Mouse (Mus musculus): ENCODE measurements at regions not wholly inside any gene's neighbourhood (a gene's known extent, or its start where the extent isn't known, plus 50 kb on each side); places are given as distances from the start of the nearest gene placed in this dataset.
"Not testable (repeated sequence)": the region's sequence is repeated elsewhere in the genome, so short reads cannot be mapped to it uniquely, and the experiment has no call there.

DNA sequence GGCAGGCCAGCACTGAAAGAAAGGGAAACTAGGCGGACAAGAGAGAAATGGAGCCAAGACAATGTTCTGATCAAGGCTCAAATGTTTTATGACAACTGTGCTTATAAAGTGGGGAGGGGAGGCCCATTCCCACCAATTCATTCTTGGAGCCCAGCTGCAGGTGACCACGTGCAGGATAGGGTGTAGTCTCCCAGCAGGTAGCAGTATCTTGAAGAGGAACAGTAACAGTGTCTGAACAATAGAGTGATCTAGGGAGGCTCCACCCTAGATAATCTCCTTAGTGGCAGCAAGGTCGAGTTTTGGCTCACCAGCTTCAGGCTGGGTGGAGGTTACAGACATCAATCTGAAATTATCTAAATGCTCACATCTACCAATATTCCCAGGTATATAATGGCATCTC is 160.7 kb upstream of the Gap43 start:
- H3K36me3 ChIP-seq; H3K27me3 ChIP-seq; H3K9ac ChIP-seq (replicated peaks); H3K4me2 ChIP-seq (replicated peaks); H3K9me3 ChIP-seq; H3K27ac ChIP-seq (replicated peaks); H3K4me3 ChIP-seq; ATAC-seq (replicated peaks); H3K4me1 ChIP-seq: not testable (repeated sequence)
- WGBS = 36% methylated on average over 3 of the region's 3 CpGs

DNA sequence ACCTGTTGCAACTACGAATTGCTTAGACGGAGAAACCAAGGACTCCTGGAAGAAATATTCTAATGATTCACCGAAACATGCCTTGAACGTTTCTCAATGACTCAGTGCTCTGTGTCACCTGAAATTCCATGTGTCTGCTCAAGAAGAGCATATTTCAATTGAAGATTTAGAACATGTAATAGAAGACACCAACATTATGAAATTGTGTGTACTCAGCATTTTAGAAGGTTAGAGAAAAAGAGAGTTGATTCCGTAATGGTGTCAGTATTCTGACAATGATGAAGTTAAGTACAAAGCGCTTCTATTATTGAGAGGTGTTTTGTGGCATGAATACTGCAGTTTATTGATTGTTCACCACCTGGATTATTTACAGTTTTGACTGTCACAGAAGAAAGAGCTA is 159.1 kb upstream of the Gap43 start:
- no peak for ATAC-seq (replicated peaks)
- H3K4me2 ChIP-seq (replicated peaks) = no peak overlapping the region

DNA sequence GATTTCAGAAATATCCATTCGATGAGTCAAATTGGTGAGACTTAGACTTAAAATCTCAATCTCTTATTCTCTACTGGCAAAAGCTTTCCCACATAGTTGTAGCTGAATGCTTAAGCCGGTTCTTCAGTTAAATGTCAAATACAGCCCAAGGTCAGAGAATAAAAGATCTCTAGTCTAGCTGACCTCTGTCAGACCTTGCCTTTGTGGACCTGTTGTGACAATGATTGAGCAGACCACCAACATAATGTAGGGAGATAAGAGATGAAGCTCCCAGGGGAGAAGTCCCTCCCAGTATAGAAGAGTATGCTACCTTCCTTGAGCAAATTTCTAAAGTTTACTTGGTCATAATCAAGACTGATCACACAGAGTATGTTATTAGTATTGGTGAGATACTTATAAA is 157.9 kb upstream of the Gap43 start:
- no peaks in the 10 kb centered on the region for H3K9me3 ChIP-seq
- H3K4me3 ChIP-seq = no peak overlapping the region
- no peak overlapping the region for H3K4me2 ChIP-seq (replicated peaks)
- no peaks in the 10 kb centered on the region for H3K36me3 ChIP-seq
- no peaks in the 10 kb centered on the region for H3K4me1 ChIP-seq
- no peak overlapping the region for H3K9ac ChIP-seq (replicated peaks)
- no peak overlapping the region for H3K27ac ChIP-seq (replicated peaks)
- WGBS = 90% methylated on average over 2 of the region's 2 CpGs
- no peak for ATAC-seq (replicated peaks)
- H3K27me3 ChIP-seq = no peaks in the 10 kb centered on the region

More for the DNA sequence above, 159.1 kb upstream of the Gap43 start:
- H3K27ac ChIP-seq (replicated peaks) = no peak overlapping the region
- WGBS = 95% methylated on average over 6 of the region's 6 CpGs
- H3K27me3 ChIP-seq = no peaks in the 10 kb centered on the region
- H3K9me3 ChIP-seq = no peaks in the 10 kb centered on the region
- H3K4me3 ChIP-seq = no peak overlapping the region
- no peak overlapping the region for H3K9ac ChIP-seq (replicated peaks)
- H3K36me3 ChIP-seq = no peaks in the 10 kb centered on the region
- H3K4me1 ChIP-seq = no peaks in the 10 kb centered on the region

DNA sequence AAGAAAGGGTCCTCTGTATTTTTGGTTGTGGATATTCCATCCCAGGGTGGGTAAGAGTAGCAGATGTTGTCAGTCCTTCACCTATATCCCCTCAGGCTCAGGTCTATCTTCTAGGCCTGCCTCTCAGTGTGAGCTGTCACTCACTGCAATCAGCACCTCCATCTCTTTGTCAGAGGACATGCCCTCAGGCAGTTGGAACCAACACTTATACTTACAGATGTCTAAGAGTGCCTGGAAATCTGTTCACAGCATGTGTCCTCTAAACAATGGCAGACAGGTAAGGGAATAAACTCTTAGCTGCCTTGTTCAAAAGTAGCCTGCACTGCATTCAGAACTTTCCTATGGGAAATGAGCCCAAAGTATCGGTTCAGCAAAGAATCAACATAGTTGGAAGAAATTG is 153.1 kb upstream of the Gap43 start:
- no peak for ATAC-seq (replicated peaks)
- WGBS = 91% methylated on average over 1 of the region's 1 CpGs

DNA sequence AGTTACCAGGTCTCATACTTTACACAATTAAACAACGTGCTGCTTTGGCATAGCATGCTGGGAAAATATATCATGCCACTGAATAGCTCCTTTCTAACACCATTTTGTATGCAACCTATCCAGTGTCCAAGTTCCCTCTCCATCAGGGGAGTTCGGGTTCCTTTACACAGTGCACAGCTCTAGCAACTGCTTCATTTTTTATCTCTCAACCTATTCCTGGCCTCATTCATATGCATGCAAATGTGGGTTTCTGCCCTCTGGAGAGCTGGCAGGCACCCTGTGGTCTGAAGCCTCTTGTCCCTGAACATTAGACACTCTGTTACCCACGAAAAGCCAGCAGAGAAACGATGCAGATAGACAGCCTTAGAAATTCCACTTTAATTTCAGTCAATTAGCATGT is 148.3 kb upstream of the Gap43 start:
- WGBS = 12% methylated on average over 4 of the region's 4 CpGs
- peaks cover 7% of the 10 kb centered on the region for H3K4me1 ChIP-seq
- no peaks in the 10 kb centered on the region for H3K27me3 ChIP-seq
- H3K4me3 ChIP-seq = no peak overlapping the region
- no peaks in the 10 kb centered on the region for H3K36me3 ChIP-seq
- no peak overlapping the region for H3K4me2 ChIP-seq (replicated peaks)
- H3K9ac ChIP-seq (replicated peaks) = no peak overlapping the region
- no peak overlapping the region for H3K27ac ChIP-seq (replicated peaks)
- peak; percentile 43; the same call in 1 of the 2 replicates for ATAC-seq (replicated peaks)
- H3K9me3 ChIP-seq = no peaks in the 10 kb centered on the region

More for the DNA sequence above, 153.1 kb upstream of the Gap43 start:
- H3K9ac ChIP-seq (replicated peaks) = no peak overlapping the region
- H3K4me3 ChIP-seq = no peak overlapping the region
- H3K4me2 ChIP-seq (replicated peaks) = no peak overlapping the region
- peaks cover 4% of the 10 kb centered on the region for H3K4me1 ChIP-seq
- H3K36me3 ChIP-seq = no peaks in the 10 kb centered on the region
- no peak overlapping the region for H3K27ac ChIP-seq (replicated peaks)
- H3K27me3 ChIP-seq = no peaks in the 10 kb centered on the region
- no peaks in the 10 kb centered on the region for H3K9me3 ChIP-seq

DNA sequence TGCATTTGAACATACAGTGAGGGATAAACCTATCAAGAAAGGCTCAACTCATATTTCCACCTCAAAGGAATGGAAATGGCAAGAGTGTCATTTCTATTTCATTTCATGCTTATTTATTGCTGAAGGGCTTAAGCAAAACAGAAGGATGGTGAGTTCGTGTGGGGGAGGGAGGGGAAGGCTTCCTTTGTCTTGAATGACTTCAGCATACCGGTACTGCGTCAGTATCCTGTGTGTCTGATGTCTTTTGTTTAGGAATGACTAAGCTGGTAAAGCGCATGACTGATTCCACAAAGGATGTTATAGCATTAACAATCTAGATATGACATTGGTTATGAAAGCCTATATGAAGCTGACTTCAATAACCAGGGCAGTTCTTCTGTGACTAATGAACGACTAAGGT is 139.5 kb upstream of the Gap43 start:
- WGBS = 56% methylated on average over 5 of the region's 5 CpGs
- ATAC-seq (replicated peaks) = no peak

DNA sequence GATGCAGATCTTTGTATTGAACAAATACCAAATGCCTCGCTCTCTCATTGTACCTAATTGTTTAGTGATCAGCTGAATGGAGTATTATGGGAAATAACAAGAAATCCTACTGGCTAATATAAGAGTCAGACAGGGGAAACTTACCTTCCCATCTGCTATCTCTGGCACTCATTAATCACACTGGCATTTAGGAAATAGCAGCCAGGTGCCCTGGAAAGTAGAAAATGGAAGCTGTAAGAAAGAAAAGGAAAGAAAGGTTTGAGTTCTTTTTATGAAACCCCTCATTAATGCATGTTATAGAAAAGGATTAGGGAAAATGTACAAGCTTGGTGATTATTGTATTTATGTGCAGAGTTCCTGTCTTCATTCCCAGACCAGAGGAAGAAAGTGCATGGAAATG is 126.5 kb upstream of the Gap43 start:
- ATAC-seq (replicated peaks) = no peak
- 35% methylated on average over 1 of the region's 1 CpGs for WGBS
- Histone ChIP-seq H3K4me1 (0 out of 2 replicates have a peak, but pooled peaks cover 4% of the 10 kb centered on the region), H3K4me2 (replicated peaks) (no peak overlapping the region), H3K36me3 (no peaks in the 10 kb centered on the region), H3K27ac (replicated peaks) (no peak overlapping the region), H3K4me3 (no peak overlapping the region), H3K27me3 (no peaks in the 10 kb centered on the region), H3K9me3 (no peaks in the 10 kb centered on the region), H3K9ac (replicated peaks) (no peak overlapping the region)

More for the DNA sequence above, 139.5 kb upstream of the Gap43 start:
- H3K9ac ChIP-seq (replicated peaks) = no peak overlapping the region
- no peaks in the 10 kb centered on the region for H3K4me1 ChIP-seq
- no peak overlapping the region for H3K4me2 ChIP-seq (replicated peaks)
- no peaks in the 10 kb centered on the region for H3K27me3 ChIP-seq
- H3K4me3 ChIP-seq = no peak overlapping the region
- no peaks in the 10 kb centered on the region for H3K9me3 ChIP-seq
- no peak overlapping the region for H3K27ac ChIP-seq (replicated peaks)
- no peaks in the 10 kb centered on the region for H3K36me3 ChIP-seq

DNA sequence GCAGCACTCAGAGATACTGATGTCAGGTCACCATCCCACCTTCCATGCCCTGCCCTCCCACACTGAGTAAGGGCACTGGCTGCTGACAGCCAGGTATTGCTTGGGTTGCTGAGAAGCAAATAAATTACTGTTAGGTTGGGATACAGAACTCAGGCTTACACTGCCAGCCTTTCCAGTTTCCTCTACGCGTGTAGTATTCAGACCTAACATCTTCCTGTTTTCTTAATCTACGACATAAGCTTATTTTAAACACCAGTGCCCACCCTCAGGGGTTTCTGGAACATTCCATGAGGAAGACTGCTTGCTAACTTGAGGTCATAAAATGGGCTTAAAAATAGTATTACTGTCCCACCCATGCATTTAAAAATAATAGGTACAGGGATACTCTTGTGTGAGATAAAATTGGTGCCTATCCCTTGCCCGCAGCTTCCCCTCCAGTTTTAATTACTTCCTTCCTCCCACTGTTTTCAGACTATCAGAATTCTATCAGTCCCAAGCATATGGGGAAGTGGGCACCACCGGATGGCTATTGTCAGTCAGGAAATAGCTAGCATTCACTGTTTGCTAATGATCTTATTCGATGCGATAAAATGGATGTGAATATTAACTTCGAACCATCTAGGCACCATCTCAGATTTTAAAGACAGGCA is 116.0 kb upstream of the Gap43 start:
- Histone ChIP-seq H3K27me3 (no peaks in the 10 kb centered on the region), H3K9ac (replicated peaks) (no peak overlapping the region), H3K9me3 (no peaks in the 10 kb centered on the region), H3K27ac (replicated peaks) (no peak overlapping the region), H3K4me2 (replicated peaks) (no peak overlapping the region), H3K36me3 (no peaks in the 10 kb centered on the region), H3K4me3 (no peak overlapping the region), H3K4me1 (no peaks in the 10 kb centered on the region)
- WGBS = 86% methylated on average over 8 of the region's 8 CpGs
- no peak for ATAC-seq (replicated peaks)

DNA sequence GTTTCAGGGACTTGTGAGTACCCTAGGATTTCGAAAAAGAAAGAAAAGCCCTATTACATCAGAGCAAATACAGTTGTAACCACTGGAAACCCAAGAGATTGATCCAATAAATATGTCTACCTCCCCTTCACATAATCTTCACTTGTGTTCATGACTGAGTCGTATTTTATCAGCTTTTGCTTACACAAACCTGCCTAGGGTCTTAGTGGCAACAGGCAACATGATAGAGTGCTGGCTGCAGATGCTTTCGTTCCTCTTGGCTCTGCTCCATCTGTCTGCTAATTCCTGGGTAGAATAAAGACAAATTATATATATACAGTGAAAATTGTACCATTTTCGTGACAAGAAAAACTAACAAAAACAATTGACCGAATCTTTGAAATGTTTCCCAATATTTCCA is 112.9 kb upstream of the Gap43 start:
- ATAC-seq (replicated peaks) = no peak
- Histone ChIP-seq H3K4me1 (no peaks in the 10 kb centered on the region), H3K36me3 (no peaks in the 10 kb centered on the region), H3K4me2 (replicated peaks) (no peak overlapping the region), H3K9ac (replicated peaks) (no peak overlapping the region), H3K4me3 (no peak overlapping the region), H3K27me3 (no peaks in the 10 kb centered on the region), H3K27ac (replicated peaks) (no peak overlapping the region), H3K9me3 (0 out of 2 replicates have a peak, but pooled peaks cover 2% of the 10 kb centered on the region)
- 50% methylated on average over 5 of the region's 5 CpGs for WGBS

DNA sequence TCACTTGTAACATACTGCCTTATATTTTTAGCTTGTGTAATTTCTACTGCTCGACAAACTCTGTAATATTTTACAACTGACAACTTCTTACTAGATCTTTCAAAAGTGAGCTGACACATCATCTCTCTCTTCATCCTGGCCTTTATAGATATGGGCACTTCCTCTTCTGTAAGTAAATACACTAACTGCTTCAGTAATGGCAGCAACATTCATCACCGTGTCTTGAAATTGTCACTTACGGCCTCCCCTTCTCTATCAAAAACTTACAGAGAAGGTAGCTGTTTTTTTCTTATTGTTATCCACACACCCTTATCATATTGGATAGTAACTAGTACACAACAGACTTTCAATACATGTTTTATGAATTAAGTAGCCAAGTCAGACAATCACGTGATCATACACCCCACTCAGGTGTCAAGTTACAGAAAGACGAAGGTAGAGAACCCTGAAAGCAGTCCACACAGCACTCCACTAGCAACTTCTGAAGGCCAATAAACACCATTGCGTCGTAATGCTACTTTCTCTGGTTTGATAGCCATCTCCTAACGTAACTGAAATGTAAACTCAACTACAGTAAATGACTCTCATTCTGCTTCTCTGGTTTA is 109.5 kb upstream of the Gap43 start:
- Histone ChIP-seq H3K36me3 (no peaks in the 10 kb centered on the region), H3K4me1 (peaks cover 7% of the 10 kb centered on the region), H3K9me3 (0 out of 2 replicates have a peak, but pooled peaks cover 2% of the 10 kb centered on the region), H3K4me2 (replicated peaks) (no peak overlapping the region), H3K9ac (replicated peaks) (no peak overlapping the region), H3K4me3 (no peak overlapping the region), H3K27ac (replicated peaks) (no peak overlapping the region), H3K27me3 (no peaks in the 10 kb centered on the region)
- no peak for ATAC-seq (replicated peaks)
- WGBS = 92% methylated on average over 8 of the region's 8 CpGs

DNA sequence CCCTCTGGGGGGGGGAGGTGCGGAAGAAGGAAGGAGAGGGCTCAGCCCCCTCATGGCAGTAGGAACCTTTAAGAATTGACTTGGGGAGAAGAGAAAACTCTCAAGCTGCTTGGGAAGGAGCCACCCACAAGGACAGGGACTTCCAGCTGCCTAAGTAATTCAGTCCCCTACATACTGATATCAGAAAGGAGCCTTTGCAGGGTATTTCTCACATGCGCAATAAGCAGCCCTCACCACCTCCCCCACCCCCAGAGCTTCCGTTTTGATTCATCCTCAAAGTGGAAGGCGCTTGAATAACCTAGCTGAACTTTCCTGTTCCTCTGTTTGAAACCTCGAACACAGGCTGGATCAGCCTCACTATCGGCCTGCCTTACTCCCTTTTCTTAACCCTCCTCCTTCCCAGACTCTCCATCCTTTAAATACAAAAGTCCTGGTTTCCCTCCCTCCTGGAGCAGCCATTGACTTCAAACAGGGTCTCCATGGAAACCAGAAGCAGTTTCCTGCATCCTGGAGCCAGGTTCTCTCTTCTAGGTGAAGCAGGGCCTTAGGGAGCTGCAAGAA is 104.5 kb upstream of the Gap43 start:
- 7% methylated on average over 6 of the region's 6 CpGs for WGBS
- peak; percentile 90 for ATAC-seq (replicated peaks)
- H3K9ac ChIP-seq (replicated peaks) = peak overlapping the region; percentile 37

DNA sequence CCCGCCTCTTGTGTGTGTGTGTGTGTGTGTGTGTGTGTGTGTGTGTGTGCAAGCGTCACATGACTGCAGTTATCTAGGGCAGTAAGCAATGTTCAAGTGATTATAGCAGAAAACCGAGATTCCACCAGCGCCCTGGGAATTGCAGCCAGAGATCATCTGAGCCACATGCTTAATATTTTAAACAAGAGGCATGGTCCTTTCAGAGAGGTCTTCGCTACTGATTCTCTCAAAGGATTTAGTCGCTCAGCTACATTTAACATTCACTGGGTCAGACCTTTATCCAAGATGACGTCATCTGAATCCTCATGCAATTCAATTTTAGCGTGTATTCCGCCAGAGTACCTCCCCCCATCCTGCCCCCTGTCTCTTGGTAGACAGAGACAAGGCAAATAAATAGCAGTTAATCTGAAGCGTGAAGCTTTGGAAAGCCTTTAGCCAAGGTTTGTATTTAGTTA is 104.0 kb upstream of the Gap43 start:
- no peaks in the 10 kb centered on the region for H3K36me3 ChIP-seq
- peak overlapping the region; percentile 37 for H3K9ac ChIP-seq (replicated peaks)
- whole genome bisulfite sequencing = 21% methylated on average over 10 of the region's 10 CpGs
- peak overlapping the region; percentile 38 for H3K4me3 ChIP-seq
- peaks cover 21% of the 10 kb centered on the region for H3K4me1 ChIP-seq
- H3K27me3 ChIP-seq = no peaks in the 10 kb centered on the region
- 0 out of 2 replicates have a peak, but pooled peaks cover 2% of the 10 kb centered on the region for H3K9me3 ChIP-seq
- peak; percentile 68 for ATAC-seq (replicated peaks)
- H3K27ac ChIP-seq (replicated peaks) = peak overlapping the region; percentile 87
- H3K4me2 ChIP-seq (replicated peaks) = peak overlapping the region; percentile 50

More for the DNA sequence above, 104.5 kb upstream of the Gap43 start:
- Histone ChIP-seq H3K36me3 (no peaks in the 10 kb centered on the region), H3K4me2 (replicated peaks) (peak overlapping the region; percentile 50), H3K4me3 (peak overlapping the region; percentile 38), H3K9me3 (0 out of 2 replicates have a peak, but pooled peaks cover 2% of the 10 kb centered on the region), H3K27me3 (no peaks in the 10 kb centered on the region), H3K27ac (replicated peaks) (peak overlapping the region; percentile 87), H3K4me1 (peaks cover 21% of the 10 kb centered on the region)
